Mouse (Mus musculus) fat pad, adult 2 months (tissue): ENCODE data around the gene Slc1a7.

Source experiments
- DNase-seq: peaks from one replicate; pipeline ENCODE4 v3.0.0-alpha.2; 2011; ENCODE audit warnings: low read depth, low spot score; ENCODE audit errors: extremely low read depth

Slc1a7 gene

GRCm38 (mm10) chr4:108005328-108005727 lies 37.2 kb downstream of the Slc1a7 start:
- DNase-seq = no peak

- DNase-seq = no peak
These were observed 39.5 kb downstream of the Slc1a7 start for GRCm38 (mm10) chr4:108007532-108008103.

DNA sequence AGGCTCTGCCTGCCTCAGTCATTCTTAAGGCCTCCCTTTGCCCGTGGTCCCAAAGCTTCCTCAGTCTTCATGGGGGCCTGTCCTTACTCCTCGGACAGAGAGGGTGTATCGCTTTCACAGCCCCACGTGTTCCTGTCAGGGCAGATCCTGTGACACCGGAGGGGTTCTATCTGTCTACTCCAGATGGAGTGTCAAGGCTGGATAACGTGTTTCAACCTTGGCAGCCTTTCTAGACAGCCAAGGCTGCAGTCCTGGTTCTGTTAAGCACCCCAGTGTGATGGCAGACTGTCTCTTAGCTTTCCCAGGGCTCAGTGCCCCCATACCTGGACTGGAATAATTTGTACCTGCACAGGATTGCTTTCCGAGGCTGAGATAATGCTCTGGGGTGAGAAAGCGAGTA lies 40.4 kb downstream of the Slc1a7 start:
- DNase-seq = no peak

DNA sequence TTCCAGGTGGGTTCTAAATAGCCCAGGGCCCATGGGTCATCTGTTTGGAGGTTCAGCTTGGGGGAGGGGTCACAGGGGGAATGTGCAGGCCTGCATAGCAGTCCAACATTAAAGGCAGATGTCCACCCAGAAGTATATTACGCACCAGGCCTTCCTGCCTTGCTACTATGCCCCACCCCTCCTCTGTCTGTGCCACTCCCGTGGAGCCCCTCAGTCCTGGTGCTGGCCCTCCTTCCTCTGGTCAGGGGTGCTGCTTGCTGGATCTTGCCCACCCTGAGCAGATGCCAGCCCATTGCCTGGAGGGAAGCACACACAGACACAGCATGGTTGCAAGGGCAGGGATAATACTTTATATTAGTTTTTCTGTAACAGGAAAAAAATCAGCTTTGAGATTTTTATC lies 46.3 kb downstream of the Slc1a7 start:
- DNase-seq = no peak

DNA sequence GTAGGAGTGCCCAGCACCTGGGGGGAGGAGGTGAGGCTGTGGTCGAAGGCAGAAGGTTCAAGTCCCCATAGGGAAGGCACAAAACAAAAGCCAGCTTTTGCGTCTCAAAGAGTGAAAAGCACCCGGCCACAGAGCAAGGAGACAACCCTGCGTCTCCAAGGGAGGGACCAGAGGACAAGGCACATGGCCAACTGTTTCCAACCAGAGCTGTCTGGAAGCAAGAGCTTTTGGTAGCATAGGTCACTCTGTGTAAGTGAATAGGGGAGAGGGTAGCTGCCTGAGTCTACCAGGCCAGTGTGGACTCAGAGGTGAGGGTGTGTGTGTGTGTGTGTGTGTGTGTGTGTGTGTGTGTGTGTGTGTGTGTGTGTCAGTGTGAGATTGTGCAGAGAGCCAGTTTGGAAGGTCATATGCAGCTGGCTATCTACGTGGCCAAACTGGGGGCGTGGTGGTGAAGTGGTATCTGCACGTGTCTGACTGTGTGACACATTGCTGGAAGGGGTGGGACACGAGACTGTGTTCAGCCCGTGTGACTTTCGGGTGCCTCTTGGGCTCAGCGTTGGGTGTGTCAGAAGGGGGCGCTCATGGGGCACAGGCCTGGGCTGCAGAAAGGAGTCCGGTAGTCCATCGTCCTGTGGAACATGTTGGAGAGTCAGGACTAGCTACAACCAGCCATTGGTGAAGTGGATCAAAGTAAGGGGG lies 47.1 kb downstream of the Slc1a7 start:
- no peak for DNase-seq

GRCm38 (mm10) chr4:108016321-108016720 lies 48.2 kb downstream of the Slc1a7 start:
- DNase-seq = no peak

DNA sequence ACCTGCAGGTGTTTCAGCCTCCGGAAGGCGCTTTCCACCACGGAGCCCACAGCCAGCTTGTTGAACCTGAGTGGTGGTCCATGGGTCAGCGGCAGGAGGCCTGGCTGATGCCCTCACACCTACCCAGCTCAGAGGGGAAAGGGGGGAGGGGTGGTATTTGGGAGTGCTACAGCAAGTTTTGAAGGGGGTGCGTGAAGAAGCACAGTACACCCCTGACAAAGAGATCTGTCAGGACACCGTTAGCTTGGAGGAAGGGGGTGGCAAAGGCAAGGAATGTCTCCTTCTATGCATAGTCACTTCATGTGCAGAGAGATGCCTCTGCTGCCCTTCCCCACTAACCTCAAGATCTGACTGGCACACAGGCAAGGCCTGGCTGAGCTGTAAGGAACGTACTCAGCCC lies 49.7 kb downstream of the Slc1a7 start:
- no peak for DNase-seq

DNA sequence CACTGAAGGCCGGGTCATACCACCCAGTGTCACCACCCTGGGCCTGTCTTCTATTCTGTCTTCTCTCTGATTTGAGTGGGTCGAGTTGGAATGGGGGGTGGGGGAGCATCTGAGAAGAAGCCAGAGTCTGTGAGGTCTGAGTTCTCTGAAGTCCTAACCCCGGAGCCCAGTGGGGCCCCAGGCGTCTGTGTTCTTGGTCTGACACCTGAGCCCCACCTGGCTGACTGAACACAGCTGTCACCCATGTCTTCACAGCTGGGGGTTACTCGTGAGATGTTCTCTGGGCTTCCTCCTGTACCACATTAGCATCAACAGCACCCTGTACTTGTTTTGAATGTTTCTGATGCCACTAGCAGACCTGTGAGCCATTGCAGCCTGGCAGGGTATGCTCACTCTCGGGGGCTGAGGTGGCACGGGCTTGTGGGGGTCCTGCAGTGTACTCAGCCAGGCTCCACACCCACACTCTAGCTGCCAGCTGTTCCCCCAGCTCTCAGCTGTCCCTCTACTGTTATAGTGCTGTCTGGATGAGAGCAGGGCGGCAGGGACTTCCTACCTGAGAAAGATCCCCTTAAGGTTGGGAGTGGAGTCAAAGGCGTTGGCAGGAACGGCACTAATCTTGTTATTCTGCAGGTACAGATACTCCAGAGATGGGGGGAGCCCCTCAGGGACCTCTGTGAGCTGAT lies 50.2 kb downstream of the Slc1a7 start:
- no peak for DNase-seq

- DNase-seq = no peak
These were observed 51.1 kb downstream of the Slc1a7 start for GRCm38 (mm10) chr4:108018961-108019921.

DNA sequence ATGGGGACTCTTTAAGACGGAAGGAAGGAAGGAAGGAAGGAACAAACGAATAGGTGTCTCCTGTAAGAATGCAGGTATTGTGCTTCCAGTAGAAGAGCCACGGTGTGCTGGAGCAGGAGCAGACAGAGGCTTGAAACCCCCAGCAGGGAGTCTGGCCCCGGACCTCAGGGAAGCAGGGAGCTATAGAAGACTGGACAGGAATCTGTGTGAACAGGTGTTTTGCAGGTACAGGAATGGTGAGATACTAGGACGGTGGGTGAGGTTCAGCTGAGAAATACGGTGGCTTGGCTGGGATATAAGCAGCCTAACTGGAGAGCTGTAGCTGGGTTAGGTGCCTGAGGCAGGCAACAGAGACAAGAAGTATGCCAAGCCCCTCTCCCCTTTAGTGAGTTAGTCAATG lies 52.0 kb downstream of the Slc1a7 start:
- no peak for DNase-seq

- no peak for DNase-seq
These were observed 55.1 kb downstream of the Slc1a7 start for GRCm38 (mm10) chr4:108023186-108023585.

GRCm38 (mm10) chr4:108024641-108025040 lies 56.5 kb downstream of the Slc1a7 start:
- DNase-seq = no peak

- DNase-seq = no peak
These were observed 57.1 kb downstream of the Slc1a7 start for GRCm38 (mm10) chr4:108025269-108025668.

DNA sequence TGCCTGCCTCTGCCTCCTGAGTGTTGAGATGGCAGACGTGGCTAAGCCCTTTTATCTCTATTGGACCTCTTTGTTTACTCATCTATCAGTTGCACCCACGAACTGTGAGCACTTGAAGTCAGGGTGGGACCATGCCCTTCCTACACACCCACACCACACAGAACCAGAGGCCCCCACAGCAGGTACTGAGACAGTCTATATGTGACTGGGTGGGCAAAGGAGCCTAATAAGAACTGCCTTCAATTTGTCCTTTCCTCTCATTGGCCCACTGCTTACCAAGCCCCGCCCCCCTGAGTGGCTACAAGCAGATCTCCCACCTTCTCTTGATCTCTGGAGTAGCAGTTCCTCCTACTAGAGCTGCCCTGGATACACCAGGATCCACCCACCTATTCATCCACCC lies 58.1 kb downstream of the Slc1a7 start:
- DNase-seq = no peak

DNA sequence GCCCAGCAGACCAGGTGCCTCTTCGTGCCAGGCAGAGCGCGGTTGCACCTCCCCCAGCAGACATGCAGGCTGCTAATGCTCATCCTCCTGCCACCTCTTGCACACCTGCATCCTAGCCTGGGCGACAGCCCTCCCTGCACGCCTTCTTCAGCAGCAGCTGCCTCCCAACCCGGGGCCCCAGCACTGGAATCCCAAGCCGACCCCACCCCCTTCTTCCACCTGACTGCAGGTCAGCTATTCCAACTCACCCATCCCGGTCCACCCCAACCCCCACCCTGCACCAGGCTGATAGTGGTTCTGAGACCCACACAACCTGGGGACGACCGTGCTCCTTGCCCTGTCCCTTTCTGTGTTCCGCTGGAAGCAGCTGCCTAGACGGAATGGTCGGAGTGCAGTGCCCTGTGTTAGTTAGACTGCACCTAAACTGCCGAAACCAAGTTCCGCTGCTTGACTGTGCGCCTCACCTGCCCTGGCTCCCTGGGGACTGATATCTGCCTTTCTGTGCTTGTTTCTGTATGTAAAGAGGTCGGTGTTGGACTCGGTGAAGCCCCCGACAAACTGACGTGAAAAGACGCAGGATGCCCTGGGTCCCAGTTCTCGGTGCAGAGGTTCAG lies 62.9 kb downstream of the Slc1a7 start:
- DNase-seq = no peak

DNA sequence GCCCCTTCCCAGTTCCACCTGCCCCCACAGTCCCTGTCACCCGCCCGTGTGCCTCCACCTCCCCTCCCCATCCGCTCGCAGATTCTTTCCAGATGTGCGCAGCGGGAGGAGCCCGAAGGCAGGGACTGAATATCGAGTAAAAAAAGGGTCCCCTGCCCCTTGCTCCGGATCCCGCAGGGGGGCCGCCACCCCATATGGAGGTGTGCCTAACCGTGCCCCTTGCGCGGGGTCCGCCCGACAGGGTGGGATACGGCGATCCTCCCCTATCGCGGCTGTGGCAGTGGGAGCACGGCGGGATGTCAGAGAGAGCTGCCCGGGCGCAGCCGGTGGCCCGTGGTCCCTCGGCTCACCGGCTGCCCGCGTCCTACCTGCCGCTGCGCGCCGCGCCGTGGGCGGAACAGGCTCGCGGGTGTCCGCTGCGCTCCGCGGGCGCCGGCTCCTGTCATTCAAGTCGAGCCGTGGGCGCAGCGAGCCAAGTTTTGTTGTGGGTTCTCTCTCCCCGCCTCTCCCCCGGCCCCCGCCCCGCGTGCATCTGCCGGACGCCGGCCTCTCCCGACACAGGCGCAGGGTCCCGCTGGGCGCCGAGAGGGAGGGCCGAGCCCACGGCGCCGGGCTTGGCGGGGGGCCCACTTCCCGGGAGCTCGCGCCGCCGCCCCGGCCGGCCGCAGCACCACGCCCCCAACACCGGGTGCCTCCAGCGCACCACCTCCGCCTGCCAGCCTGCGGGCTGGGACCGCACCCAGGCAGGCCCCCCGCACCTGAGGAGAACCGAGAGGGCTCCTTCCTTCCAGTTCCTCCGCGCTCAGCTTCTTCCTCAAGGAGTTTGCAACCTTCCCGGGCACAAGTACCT lies 63.6 kb downstream of the Slc1a7 start:
- DNase-seq = no peak

DNA sequence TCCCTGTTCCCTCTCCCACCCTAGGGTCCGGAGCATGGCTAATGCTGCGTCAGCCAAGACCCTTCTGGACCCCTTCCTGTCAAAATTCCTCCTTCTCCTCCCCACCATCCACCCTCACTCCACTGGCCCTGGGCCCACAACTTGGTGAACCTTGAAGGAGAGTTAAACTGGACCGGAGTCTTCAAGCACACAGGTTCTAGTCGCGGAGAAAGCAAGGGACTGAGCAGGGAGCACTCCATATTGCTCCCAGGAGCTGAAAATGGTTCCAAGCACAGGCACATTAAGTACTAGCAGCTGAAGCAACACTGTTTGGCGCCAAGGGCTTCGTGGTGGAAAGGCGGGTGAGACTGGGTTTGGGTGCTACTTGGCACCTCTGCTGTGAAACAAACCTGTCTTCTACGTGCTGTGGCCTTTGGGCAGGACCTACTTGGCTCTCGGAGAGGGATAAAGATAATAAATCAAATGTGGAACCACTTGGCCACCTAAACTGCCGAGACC lies 64.3 kb downstream of the Slc1a7 start:
- DNase-seq = peak; percentile 88

DNA sequence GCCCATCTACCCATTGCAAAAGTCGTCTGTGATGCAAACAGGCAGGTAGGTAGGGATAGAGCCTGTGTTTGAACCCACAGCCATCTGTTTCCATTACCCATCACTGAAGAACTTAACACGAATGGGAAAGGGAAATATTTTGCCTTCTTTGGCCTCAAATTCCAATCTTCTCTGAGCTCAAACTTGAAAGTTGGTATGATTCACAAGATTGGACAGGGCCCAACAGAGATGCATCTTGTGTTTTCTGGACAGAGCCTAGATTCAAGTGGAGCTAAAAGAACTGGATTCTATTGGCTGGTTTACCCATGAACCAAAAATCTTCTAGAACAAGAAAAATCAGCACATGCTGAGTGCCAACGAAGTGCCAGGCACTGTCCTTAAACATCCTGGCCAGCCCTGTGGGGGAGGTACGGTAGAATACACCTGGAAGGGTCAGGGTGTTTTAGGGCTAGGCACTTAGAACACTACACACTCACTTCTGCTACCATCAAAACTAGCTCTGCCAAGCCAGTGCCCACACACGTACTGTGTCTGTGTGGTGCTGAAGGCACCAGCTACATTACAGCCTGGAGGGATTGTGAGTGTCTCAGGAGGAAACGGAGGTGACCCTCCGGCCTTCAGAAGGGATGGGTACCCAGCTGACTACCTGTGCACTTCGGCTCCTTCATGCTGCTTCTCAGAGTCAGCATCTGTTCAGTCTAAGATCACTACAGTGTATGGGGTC lies 65.1 kb downstream of the Slc1a7 start:
- no peak for DNase-seq

DNA sequence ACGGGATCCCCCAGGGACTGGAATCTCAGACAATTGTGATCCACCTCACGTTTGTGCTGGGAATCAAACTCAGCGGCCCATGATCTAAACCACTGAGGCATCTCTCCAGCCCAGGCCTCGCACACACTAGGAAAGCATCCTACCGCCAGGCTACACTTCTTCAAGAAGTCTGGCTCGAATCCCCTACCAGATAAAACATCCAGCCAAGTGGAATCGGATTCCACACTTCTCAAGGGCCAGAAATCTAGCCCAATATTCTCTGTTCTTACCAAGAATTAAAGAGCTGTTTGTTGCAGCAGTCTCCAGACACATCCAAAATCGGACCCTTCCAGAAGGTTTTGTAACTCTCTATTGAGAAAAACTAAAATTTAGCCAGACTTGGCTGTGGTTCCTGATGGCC lies 68.9 kb downstream of the Slc1a7 start:
- DNase-seq = no peak
